Mouse (Mus musculus) erythroid progenitor cell, adult 5-6 weeks (primary cell): ENCODE measurements around the gene Sun1. TPM values are rescaled to one million over a fixed set of nuclear protein-coding genes. Genes with fewer than 3 reads are reported as not detected.
A peak's percentile ranks its signal among the peaks of the same experiment; 100 is the strongest.

Experiments used
- ATAC-seq: replicated peaks from 2 replicates; pipeline ENCODE4 v1.8.0; 2016; ENCODE audit warnings: moderate number of reproducible peaks, mild to moderate bottlenecking, moderate TSS enrichment, inconsistent platforms; ENCODE audit not compliant: poor library complexity, low FRiP score, severe bottlenecking
- total RNA-seq, 2 experiments: library from RNA; stranded (forward) in 1 of 2; stranded (reverse) in 1 of 2; fragments of 150-400 nt in 1 of 2; fragments of 186-747, 209-891 nt in 1 of 2; gene quantifications; 2 replicates each; pipeline versions ENCODE4 v1.2.3 to v1.2.4; 2015 to 2017; ENCODE audit warnings: low replicate concordance in 2 of 2

Gene Sun1
- total RNA-seq (2015; ENCODE audit: low replicate concordance) (77.5 and 111 TPM in 2 replicates), total RNA-seq (2017; ENCODE audit: low replicate concordance) (99.6 and 190 TPM in 2 replicates)

DNA sequence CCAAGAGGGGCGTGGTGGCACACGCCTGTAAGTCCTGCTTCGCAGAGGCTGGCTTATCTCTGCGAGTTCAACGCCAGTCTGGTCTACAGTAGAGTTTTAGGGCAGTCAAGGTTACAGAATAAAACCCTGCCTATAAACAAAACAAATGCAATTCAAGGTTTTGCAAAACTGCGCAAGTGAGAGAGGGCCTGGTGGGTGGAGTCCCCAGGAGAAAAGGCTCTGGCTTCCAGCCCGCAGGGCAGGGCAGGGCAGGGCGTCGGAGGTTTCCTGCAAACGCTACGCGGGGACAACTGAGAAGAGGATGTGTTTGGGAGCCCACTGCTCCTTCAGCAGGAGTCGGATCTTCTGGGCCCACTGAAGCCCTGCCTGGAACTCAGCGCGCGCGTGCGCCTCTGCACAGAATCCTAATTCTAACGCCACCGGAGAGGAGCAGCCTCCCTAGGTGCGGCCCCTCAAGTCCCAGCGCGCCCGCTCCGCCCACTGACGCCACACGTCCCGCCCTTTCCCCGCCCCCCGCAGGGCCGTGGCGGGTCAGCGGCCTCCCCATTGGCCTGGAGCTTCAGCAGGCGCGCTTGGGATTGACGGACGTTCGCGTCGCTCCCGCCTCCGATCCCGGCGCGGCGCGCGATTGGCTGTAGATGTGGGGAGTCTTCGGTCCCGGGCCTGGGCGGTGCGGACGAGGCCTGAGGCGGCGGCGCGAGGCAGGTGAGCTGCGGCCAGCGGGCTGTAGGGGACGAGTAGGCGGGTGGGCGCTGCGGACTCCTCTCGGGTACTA, at the start of gene Sun1:
Gene Sun1 (plus strand): TSS at position 643 of the 775 bp plus-strand sequence.
- ATAC-seq, result peak; percentile 83

DNA sequence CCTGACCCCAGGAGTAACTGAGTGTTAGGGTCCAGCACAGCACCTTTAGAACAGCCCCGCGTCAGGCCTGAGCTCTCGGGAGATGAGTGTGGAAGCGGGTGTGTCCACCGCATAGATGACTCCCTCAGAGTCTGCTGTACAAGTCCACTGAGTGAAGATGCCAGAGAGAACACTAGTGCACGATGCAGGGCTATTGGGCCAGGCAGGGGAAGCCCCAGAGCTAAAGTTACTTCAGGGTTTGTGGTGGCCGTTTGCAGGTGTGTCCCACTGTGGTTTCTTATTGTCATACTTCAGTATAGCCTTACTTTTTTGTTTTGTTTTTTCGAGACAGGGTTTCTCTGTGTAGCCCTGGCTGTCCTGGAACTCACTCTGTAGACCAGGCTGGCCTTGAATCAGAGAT, 39.5 kb upstream of the Sun1 start:
- no peak for ATAC-seq

- ATAC-seq, result no peak
These were observed 38.8 kb upstream of the Sun1 start for GRCm38 (mm10) chr5:139161632-139162031.

- ATAC-seq, result no peak
These were observed 33.6 kb upstream of the Sun1 start for GRCm38 (mm10) chr5:139166781-139167361.

DNA sequence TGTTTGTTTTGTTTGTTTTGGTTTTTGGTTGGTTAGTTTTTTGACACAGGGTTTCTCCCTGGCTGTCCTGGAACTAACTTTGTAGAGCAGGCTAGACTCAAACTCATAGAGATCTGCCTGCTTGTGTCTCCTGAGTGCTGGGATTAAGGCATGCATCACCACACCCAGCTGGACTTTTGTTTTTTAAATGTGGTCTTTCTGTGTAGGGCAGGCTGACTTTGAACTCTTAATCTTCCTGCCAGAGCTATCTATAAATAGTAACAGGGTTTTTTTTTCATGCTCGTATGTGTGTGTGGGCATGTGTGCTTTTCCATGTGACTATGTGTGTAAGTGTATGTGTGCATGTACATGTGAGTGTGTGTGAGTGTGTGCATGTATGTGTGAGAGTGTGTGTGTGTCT, 32.9 kb upstream of the Sun1 start:
- ATAC-seq, result no peak

GRCm38 (mm10) chr5:139171929-139172328, 28.5 kb upstream of the Sun1 start:
- ATAC-seq, result no peak

- no peak for ATAC-seq
These were observed 26.3 kb upstream of the Sun1 start for GRCm38 (mm10) chr5:139174141-139174540.

DNA sequence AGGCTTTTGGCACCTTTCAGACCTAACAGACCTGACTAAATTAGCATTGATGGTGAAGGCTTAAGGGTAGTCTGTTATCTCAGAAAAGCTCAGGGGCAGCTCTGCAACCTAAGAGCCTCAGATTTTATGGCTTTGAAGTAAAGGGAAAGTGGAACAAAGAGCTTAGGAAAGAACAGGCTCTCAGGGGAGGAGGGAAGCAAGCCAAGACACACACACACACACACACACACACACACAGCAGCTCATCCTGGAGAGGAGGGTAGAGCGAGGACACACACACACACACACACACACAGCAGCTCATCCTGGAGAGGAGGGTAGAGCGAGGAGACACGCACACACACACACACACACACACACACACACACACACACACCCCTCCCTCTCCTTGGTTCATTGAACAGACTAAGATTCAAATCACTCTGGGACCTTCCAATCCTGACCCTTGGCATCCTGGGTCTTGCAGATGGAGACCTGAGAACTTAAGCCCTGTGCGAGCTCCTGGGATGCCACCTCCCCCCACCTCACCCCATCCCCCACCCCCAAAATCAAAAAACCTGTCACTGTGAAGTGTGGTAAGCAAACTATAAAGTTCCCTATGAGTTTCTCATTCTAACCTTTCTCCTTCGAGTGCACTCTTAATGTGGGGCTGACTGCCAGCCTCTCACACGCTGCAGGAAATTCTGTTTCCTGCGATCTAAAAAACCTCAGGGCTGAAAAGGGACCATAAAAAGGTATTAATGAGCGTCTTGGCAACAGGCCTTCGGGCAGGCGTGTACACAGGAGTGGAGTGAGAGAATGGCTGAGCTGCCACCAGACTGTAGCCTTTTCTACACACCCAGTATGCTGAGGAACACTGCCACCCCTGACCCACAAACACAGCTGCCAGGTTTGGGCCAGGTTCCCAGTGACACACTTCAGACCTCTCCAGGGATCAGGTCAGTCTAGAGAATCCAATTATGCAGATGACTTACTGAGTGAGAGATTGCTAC, 25.6 kb upstream of the Sun1 start:
- ATAC-seq, result no peak

DNA sequence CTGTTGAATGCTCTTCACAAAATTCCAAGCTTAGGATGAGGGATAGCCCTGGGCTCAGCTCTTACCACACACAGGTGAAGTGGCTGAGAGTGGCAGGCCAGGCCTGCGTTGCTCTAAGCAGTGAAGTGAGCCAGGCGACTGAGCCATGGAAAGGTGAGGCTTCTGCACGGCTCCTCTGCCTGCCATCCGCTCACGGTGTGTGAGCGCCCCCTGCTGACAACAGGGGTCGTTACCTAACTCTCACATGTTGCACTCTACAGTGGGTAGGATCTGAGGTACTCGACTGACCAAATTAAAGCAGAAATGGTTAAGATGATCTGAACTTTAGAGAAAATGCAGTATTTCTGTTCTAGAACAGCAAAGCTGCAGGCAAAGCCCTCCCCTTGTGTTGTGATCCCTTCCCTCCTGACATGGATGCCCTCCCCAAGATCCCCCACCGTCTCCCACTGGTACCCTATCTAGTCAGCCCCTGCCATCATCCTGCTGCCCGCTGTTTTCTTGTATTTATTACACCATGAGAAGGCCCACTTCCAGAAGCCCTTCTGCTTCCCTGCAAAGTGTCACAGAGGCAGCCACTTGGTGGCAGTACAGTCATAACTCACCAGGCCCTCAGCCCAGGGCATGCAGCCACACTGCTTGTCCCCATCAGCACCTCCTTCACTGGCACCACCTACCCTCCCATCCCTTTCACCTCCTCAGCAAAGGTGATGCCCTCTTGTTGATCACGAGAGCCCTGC, 21.4 kb upstream of the Sun1 start:
- ATAC-seq, result peak; percentile 87

DNA sequence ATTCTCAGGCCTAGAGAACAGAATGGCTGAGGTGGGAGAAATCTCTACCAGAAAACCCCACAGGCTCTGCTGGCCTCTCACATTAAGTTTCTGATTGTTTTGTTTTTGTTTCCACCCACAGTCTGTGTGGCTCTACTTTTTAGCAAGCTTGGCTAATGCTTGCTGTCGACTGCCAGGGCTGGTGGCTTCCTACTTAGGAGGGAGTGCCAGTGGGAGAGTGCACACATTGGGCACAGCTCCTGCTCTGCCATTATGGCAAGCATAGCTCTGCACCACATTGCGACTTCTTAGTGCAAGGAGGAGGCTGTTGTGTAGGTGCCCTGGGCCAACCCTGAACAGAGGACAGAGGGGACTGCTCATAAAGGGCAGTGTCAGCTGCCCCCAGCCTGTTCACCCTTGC, 17.3 kb upstream of the Sun1 start:
- no peak for ATAC-seq

DNA sequence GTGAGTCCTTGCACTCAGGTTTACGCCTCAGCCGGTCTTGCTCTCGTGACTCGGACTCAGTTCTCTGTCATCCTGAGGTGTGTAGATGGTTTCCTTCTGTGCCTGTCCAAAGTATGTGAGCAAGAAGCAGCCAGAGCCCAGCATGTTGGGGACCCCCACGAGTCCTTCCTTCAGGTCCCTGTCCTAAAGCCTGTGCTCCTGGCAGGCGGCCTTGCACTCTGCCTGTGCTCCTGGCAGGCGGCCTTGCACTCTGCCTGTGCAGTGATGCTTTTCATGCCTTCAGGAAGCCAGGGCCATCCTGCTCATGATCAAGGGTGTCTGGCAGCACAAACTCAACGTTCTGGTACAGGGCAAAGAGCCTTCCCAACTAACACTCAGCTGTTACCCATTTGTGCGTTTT, 16.8 kb upstream of the Sun1 start:
- no peak for ATAC-seq

- no peak for ATAC-seq
These were observed 15.5 kb upstream of the Sun1 start for GRCm38 (mm10) chr5:139184897-139185296.

GRCm38 (mm10) chr5:139189726-139190125, 10.7 kb upstream of the Sun1 start:
- no peak for ATAC-seq

DNA sequence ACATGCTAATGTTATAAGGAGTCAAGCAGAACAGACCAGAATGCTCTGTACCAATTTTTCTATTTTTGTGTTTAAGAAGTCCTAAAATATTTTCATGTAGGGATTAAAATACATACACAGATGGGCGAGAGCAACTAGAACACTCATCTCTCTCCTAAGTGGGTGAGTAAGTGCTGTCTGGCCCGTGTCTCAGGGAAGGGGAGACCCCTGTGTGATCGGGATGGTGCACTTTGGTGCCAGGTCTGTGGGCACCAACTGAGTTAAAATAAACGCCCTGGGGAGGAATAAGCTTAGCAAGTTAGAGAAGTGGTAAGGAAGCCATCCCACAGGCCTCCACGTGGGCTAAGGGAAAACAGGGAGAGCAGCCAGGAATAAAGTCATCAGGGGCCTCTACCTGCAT, 9.5 kb upstream of the Sun1 start:
- no peak for ATAC-seq

DNA sequence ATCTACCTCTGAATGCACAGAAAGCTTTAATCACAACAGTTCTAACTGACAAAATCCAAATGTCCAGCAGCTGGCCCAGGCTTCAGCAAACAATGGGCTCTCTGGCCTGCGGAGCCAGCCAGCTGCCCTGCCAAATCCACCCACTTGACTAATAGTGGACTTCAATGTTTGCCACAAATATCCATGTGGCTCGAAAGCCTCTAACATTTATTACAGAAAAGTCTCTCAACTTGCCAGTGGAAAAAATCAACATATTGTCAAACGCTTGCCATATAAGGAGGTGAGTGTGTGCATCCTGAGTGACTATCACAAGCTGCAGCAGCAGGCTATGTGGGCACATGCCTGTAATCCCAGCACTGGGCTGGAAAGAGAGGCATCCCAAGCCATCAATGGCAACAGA, 1.7 kb upstream of the Sun1 start:
- ATAC-seq, result no peak

GRCm38 (mm10) chr5:139199636-139199994, 822 bp upstream of the Sun1 start:
- no peak for ATAC-seq

GRCm38 (mm10) chr5:139200770-139201569, 533 bp downstream of the Sun1 start:
- ATAC-seq, result no peak; the same call in 1 of the 2 replicates

GRCm38 (mm10) chr5:139202127-139202526, 1.7 kb downstream of the Sun1 start:
- no peak for ATAC-seq

- ATAC-seq, result no peak
These were observed 2.9 kb downstream of the Sun1 start for GRCm38 (mm10) chr5:139203312-139203711.
